Mouse (Mus musculus) gastrocnemius, postnatal 36 days (tissue): ENCODE data around the gene Calr3. TPM values are rescaled to one million over a fixed set of nuclear protein-coding genes. Genes with fewer than 3 reads are reported as not detected.

Experiments used
- DNase-seq, 2 experiments: peaks; one replicate each; pipeline ENCODE4 v3.0.0; 2022
- intact Hi-C: fragments of 180-260 bp; cut with DNase I; formaldehyde crosslinking; loops from one replicate; pipeline ENCODE4 v1.15.1; 2025
- long read RNA-seq, 2 experiments: library from polyadenylated mRNA; stranded (forward); transcript quantifications; one replicate each; pipeline ENCODE4 v2.0.0; 2021
- total RNA-seq, 2 experiments: library from RNA; stranded (reverse); gene quantifications; 2 replicates each; pipeline ENCODE4 v1.2.3; 2021

Calr3 gene
- 1 to 10 TPM; 2.9 to 3.3 TPM for total RNA-seq
- long read RNA-seq, experiment 1, partial matches to known transcripts = 0 of 4 reads
- long read RNA-seq, experiment 1, other reads (novel, unspliced or antisense) = 2 of 4 reads
- long read RNA-seq, experiment 2, partial matches to known transcripts = 0 of 3 reads
- long read RNA-seq, experiment 2, other reads (novel, unspliced or antisense) = 0 of 3 reads

GRCm38 (mm10) chr8:72443338-72443993, at the start of gene Calr3, which contains the start of gene 1700030K09Rik:
Calr3 (minus strand) TSS chr8:72443870.
1700030K09Rik (plus strand) TSS chr8:72443880.
- intact Hi-C loops = no loop called here
- peak; percentile 95 to 97 for DNase-seq

GRCm38 (mm10) chr8:72493381-72493780, 49.7 kb upstream of the Calr3 start:
- DNase-seq = no peak
- intact Hi-C loops = no loop called here

- intact Hi-C loops = no loop called here
- DNase-seq = peak; percentile 98 to 99
These were observed 49.0 kb upstream of the Calr3 start for GRCm38 (mm10) chr8:72492622-72493081.

- intact Hi-C loops = no loop called here
- peak in 1 of 2 experiments; percentile 31 for DNase-seq
These were observed 48.3 kb upstream of the Calr3 start, which contains the start of gene Slc35e1 for GRCm38 (mm10) chr8:72491680-72492621. Slc35e1 (minus strand) TSS chr8:72492614.

GRCm38 (mm10) chr8:72491017-72491416, 47.3 kb upstream of the Calr3 start:
- intact Hi-C loops = no loop called here
- no peak for DNase-seq

- intact Hi-C loops = loop anchor here (5.0 to 10.0 kb wide), 2 partner anchors 80 to 238 kb away; partner anchors contain the start of gene Sin3b
- DNase-seq = no peak
These were observed 43.3 kb upstream of the Calr3 start for GRCm38 (mm10) chr8:72487014-72487413.

- intact Hi-C loops = loop anchor here (5.0 to 10.0 kb wide), 2 partner anchors 82 to 239 kb away; partner anchors contain the start of gene Sin3b
- DNase-seq = no peak
These were observed 42.0 kb upstream of the Calr3 start for GRCm38 (mm10) chr8:72485456-72486199.

- intact Hi-C loops = no loop called here
- peak; percentile 91 to 95 for DNase-seq
These were observed 31.3 kb upstream of the Calr3 start, which contains the start of gene Cherp for GRCm38 (mm10) chr8:72474826-72475546. Cherp (minus strand) TSS chr8:72475226.

- intact Hi-C loops = no loop called here
- DNase-seq = no peak
These were observed 27.0 kb upstream of the Calr3 start for GRCm38 (mm10) chr8:72470684-72471083.

- no peak for DNase-seq
- intact Hi-C loops = no loop called here
These were observed 26.3 kb upstream of the Calr3 start for GRCm38 (mm10) chr8:72469984-72470383.

GRCm38 (mm10) chr8:72469243-72469642, 25.6 kb upstream of the Calr3 start:
- intact Hi-C loops = no loop called here

GRCm38 (mm10) chr8:72464211-72464610, 20.5 kb upstream of the Calr3 start:
- intact Hi-C loops = no loop called here

More at GRCm38 (mm10) chr8:72469243-72469642, 25.6 kb upstream of the Calr3 start:
- no peak for DNase-seq

GRCm38 (mm10) chr8:72459881-72460533, 16.3 kb upstream of the Calr3 start:
- no peak for DNase-seq
- intact Hi-C loops = no loop called here

More at GRCm38 (mm10) chr8:72464211-72464610, 20.5 kb upstream of the Calr3 start:
- no peak for DNase-seq

GRCm38 (mm10) chr8:72458457-72458856, 14.8 kb upstream of the Calr3 start:
- DNase-seq = no peak
- intact Hi-C loops = no loop called here

GRCm38 (mm10) chr8:72457806-72458205, 14.1 kb upstream of the Calr3 start:
- intact Hi-C loops = no loop called here

GRCm38 (mm10) chr8:72455317-72455716, 11.6 kb upstream of the Calr3 start:
- no peak for DNase-seq
- intact Hi-C loops = no loop called here

More at GRCm38 (mm10) chr8:72457806-72458205, 14.1 kb upstream of the Calr3 start:
- DNase-seq = no peak

- intact Hi-C loops = no loop called here
- no peak for DNase-seq
These were observed 10.2 kb upstream of the Calr3 start for GRCm38 (mm10) chr8:72453904-72454303.

GRCm38 (mm10) chr8:72451516-72451915, 7.8 kb upstream of the Calr3 start:
- DNase-seq = no peak
- intact Hi-C loops = no loop called here

- intact Hi-C loops = no loop called here
- no peak for DNase-seq
These were observed 1.4 kb upstream of the Calr3 start for GRCm38 (mm10) chr8:72445071-72445470.
